ENCODE assay signal across 13 mouse cellular contexts in genomic region chr1:159852088-159852487, GRCm38 (mm10).
A peak's percentile ranks its signal among the peaks of the same experiment; 100 is the strongest.
DNase-seq lines count a peak whose midpoint lies in the region; ATAC-seq and TF ChIP-seq lines count a peak whose summit lies in the region.
"Had no signal": no experiment of that assay in that cellular context is flagged by ENCODE, and none has a peak within 500 bp of the region (broad histone marks: within the 10 kb centered on the region; RNA-seq: fewer than 3 reads in every experiment).

No protein-coding gene starts in this region.

- H3K9me3 ChIP-seq in heart, embryonic 16.5 days (replicated peaks; ENCODE audit: control insufficient read depth, low read length): no peaks in the 10 kb centered on the region
- no peaks in the 10 kb centered on the region for H3K9me3 ChIP-seq in lung, embryonic 16.5 days (ENCODE audit: control insufficient read depth, low read length)
- H3K9me3 ChIP-seq: limb, embryonic 10.5 days; liver, embryonic 13.5 days had no signal

- H3K9ac ChIP-seq in heart, embryonic 16.5 days (ENCODE audit: low read length): no peak overlapping the region
- no peak overlapping the region for H3K9ac ChIP-seq in lung, embryonic 16.5 days (ENCODE audit: low read length)
- H3K9ac ChIP-seq: liver, embryonic 13.5 days had no signal

- TF ChIP-seq CTCF in lung, adult 2 months (IDR thresholded peaks at IDR 0.05; ENCODE audit: insufficient read depth, low read length): no peak

- H3K4me2 ChIP-seq in heart, embryonic 16.5 days (ENCODE audit: low read depth, low read length): no peak overlapping the region
- no peak overlapping the region for H3K4me2 ChIP-seq in lung, embryonic 16.5 days (ENCODE audit: low read depth, low read length)
- H3K4me2 ChIP-seq: liver, embryonic 13.5 days had no signal

- no peaks in the 10 kb centered on the region for H3K27me3 ChIP-seq in heart, embryonic 16.5 days (ENCODE audit: control insufficient read depth, insufficient read depth, low read length)
- H3K27me3 ChIP-seq in lung, embryonic 16.5 days (ENCODE audit: control insufficient read depth, insufficient read depth, low read depth, low read length): no peaks in the 10 kb centered on the region
- H3K27me3 ChIP-seq: liver, embryonic 13.5 days had no signal

- ATAC-seq in heart, embryonic 16.5 days (replicated peaks; ENCODE audit: extremely low read depth, insufficient read depth, low FRiP score): 0 out of 2 replicates have a peak, but pooled peaks have one; percentile 32
- peak; percentile 83 for ATAC-seq in lung, embryonic 16.5 days (ENCODE audit: low read depth)

- no peaks in the 10 kb centered on the region for H3K36me3 ChIP-seq in heart, embryonic 16.5 days (ENCODE audit: control insufficient read depth, insufficient read depth)
- H3K36me3 ChIP-seq in lung, embryonic 16.5 days (ENCODE audit: control insufficient read depth, insufficient read depth, low read length): no peaks in the 10 kb centered on the region
- H3K36me3 ChIP-seq: limb, embryonic 10.5 days; liver, embryonic 13.5 days had no signal

- TF ChIP-seq POLR2A in lung, adult 2 months (IDR thresholded peaks at IDR 0.05; ENCODE audit: borderline replicate concordance, extremely low read depth, low read depth, low read length): no peak

- no peak overlapping the region for H3K27ac ChIP-seq in heart, embryonic 16.5 days (ENCODE audit: low read length)
- H3K27ac ChIP-seq in lung, embryonic 16.5 days (ENCODE audit: low read length): no peak overlapping the region
- H3K27ac ChIP-seq: limb, embryonic 10.5 days; liver, embryonic 13.5 days had no signal

- no peak overlapping the region for H3K4me3 ChIP-seq in heart, embryonic 16.5 days (ENCODE audit: low read length)
- H3K4me3 ChIP-seq in lung, embryonic 16.5 days (ENCODE audit: low read length): no peak overlapping the region
- H3K4me3 ChIP-seq in lung, adult 2 months (replicated peaks; ENCODE audit: extremely low read depth, low read depth, low read length): no peak overlapping the region
- H3K4me3 ChIP-seq: limb, embryonic 10.5 days; liver, embryonic 13.5 days; myocyte had no signal

- WGBS in heart, embryonic 16.5 days: 68% methylated on average over 11 of the region's 11 CpGs
- 66% methylated on average over 11 of the region's 11 CpGs for WGBS in lung, embryonic 16.5 days
- WGBS in lung, adult 2 months: 67% methylated on average over 11 of the region's 11 CpGs

- no peak for DNase-seq in heart, adult 11 months
- DNase-seq in lung, adult 2 months: no peak
- DNase-seq in cerebellum, adult 8-10 months: peak; percentile 32
- peak; percentile 8 for DNase-seq in lung, postnatal 14 days
- DNase-seq in urinary bladder, postnatal 14 days (ENCODE audit: low spot score): no peak
- DNase-seq: adrenal gland, postnatal 36 days; kidney, adult 11 months; kidney, postnatal 25 days; liver, embryonic 13.5 days had no signal

- H3K4me1 ChIP-seq in heart, embryonic 16.5 days (ENCODE audit: control insufficient read depth, insufficient read depth, low read length): no peaks in the 10 kb centered on the region
- no peaks in the 10 kb centered on the region for H3K4me1 ChIP-seq in lung, embryonic 16.5 days (replicated peaks; ENCODE audit: control insufficient read depth, insufficient read depth, low read length)
- no peaks in the 10 kb centered on the region for H3K4me1 ChIP-seq in lung, adult 2 months (ENCODE audit: control insufficient read depth, insufficient read depth, low read length)
- H3K4me1 ChIP-seq: limb, embryonic 10.5 days; liver, embryonic 13.5 days had no signal

Comparison
In these comparisons a context has a peak if more than half of its experiments do, and no peak if none do; other contexts are left out.
1. DNase-seq: peak in cerebellum, adult 8-10 months (single experiment) and lung, postnatal 14 days (single experiment); none in heart, adult 11 months (single experiment), lung, adult 2 months (single experiment) and urinary bladder, postnatal 14 days (single experiment).